Mouse (Mus musculus) ES-E14 (cell line): ENCODE data around the gene Wnt10b. TPM values are rescaled to one million over a fixed set of nuclear protein-coding genes. Genes with fewer than 3 reads are reported as not detected.

Source experiments
- DNase-seq: peaks from one replicate; pipeline ENCODE4 v3.0.0-alpha.2; 2013; ENCODE audit warnings: low read depth, low spot score
- H3K27ac ChIP-seq: 2 replicates; pipeline ENCODE4 v1.5.1; 2012; ENCODE audit warnings: low read depth, mild to moderate bottlenecking, low read length, moderate library complexity, mixed read lengths; ENCODE audit not compliant: poor library complexity, insufficient read depth, severe bottlenecking
- H3K36me3 ChIP-seq: 2 replicates; pipeline ENCODE4 v1.6.1; 2012; ENCODE audit warnings: mild to moderate bottlenecking, low read length, moderate library complexity, mixed read lengths; ENCODE audit not compliant: control insufficient read depth, poor library complexity, insufficient read depth, severe bottlenecking
- H3K4me1 ChIP-seq, 2 experiments: fragments of 150-350 bp in 1 of 2; sonication (generic) in 1 of 2; 2 replicates each; pipeline ENCODE4 v1.6.1; 2012; ENCODE audit warnings: low read length in 2 of 2, mild to moderate bottlenecking in 1 of 2, mixed read lengths in 1 of 2; ENCODE audit not compliant: control insufficient read depth in 2 of 2, insufficient read depth in 2 of 2, poor library complexity in 1 of 2
- H3K4me3 ChIP-seq, 2 experiments: fragments of 150-350 bp in 1 of 2; sonication (generic) in 1 of 2; 2 replicates each; pipeline ENCODE4 v1.5.1; 2012; ENCODE audit warnings: low read length in 2 of 2, low read depth in 1 of 2, mild to moderate bottlenecking in 1 of 2, mixed read lengths in 1 of 2; ENCODE audit not compliant: insufficient read depth in 1 of 2, poor library complexity in 1 of 2, severe bottlenecking in 1 of 2
- H3K9ac ChIP-seq: 2 replicates; pipeline ENCODE4 v1.6.1; 2012; ENCODE audit warnings: low read depth, mild to moderate bottlenecking, low read length, mixed read lengths; ENCODE audit not compliant: poor library complexity, insufficient read depth, severe bottlenecking
- H3K9me3 ChIP-seq: fragments of 150-350 bp; sonication (generic); 2 replicates; pipeline ENCODE4 v1.6.1; 2012; ENCODE audit warnings: low read depth, mild to moderate bottlenecking, low read length; ENCODE audit not compliant: control insufficient read depth, insufficient read depth
- CHD2 ChIP-seq: IDR thresholded peaks from 2 replicates; pipeline ENCODE4 v1.6.1; 2014; ENCODE audit warnings: mild to moderate bottlenecking, low read depth, low read length, inconsistent platforms
- HCFC1 ChIP-seq: IDR thresholded peaks from 2 replicates; pipeline ENCODE4 v1.6.1; 2012; ENCODE audit warnings: low read length, inconsistent platforms, borderline replicate concordance; ENCODE audit not compliant: insufficient read depth
- MAFK ChIP-seq: IDR thresholded peaks from 2 replicates; pipeline ENCODE4 v1.6.1; 2014; ENCODE audit warnings: mild to moderate bottlenecking, low read depth, low read length, inconsistent platforms; ENCODE audit not compliant: insufficient read depth
- ZC3H11A ChIP-seq: IDR thresholded peaks from 2 replicates; pipeline ENCODE4 v1.6.1; 2012; ENCODE audit warnings: low read depth, mild to moderate bottlenecking, inconsistent platforms, low read length, borderline replicate concordance
- ZNF384 ChIP-seq: IDR thresholded peaks from 2 replicates; pipeline ENCODE4 v1.6.1; 2012; ENCODE audit warnings: low read depth, low read length, inconsistent platforms
- in situ Hi-C, 2 experiments: fragments of 600-800 bp; cut with MboI; formaldehyde crosslinking; loops; one replicate each; pipeline ENCODE4 v1.15.1; 2025; ENCODE audit warnings: low sequenced_read_pairs in 2 of 2, inconsistent platforms in 1 of 2; ENCODE audit not compliant: unreplicated experiment in 2 of 2
- total RNA-seq: library from RNA; depleted of rRNA; stranded (reverse); fragments of 300-350 nt; gene quantifications from 2 replicates; pipeline ENCODE4 v1.2.3, GENCODE M21; 2012

Gene Wnt10b
- total RNA-seq, 1 experiment = 1.3 TPM

DNA sequence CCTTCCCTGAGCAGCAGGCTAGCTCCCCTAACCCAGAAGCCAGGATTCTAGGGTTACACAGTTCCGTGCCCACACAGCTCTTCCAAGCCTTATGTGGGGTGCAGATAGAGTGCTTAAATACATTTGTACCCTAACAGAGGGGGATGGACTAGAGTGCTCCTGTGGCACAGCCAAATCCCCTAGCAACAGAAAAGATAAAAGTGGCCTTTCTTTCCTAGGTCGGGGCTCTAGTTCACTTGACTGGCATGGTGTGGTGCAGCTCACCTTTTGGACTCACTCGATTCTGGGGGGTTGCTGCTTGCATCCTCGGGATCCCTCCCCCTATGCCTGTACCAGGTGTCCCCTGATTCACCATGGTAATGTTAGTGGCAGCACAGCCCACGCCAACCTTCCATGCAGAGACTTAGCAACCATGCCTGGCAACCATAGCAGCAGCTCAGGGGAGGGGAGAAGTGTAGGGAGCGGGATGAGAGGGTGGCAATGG lies 30.7 kb upstream of the Wnt10b start:
- TF ChIP-seq CHD2 = no peak
- TF ChIP-seq ZC3H11A = no peak
- TF ChIP-seq MAFK = no peak
- no peak for TF ChIP-seq ZNF384
- no peak for TF ChIP-seq HCFC1
- H3K36me3 ChIP-seq = peaks cover 3% of the 10 kb centered on the region; the same call in 1 of the 2 replicates
- no peaks in the 10 kb centered on the region for H3K9me3 ChIP-seq
- DNase-seq = no peak
- H3K4me1 ChIP-seq = peaks cover 0 to 14% of the 10 kb centered on the region in 2 experiments; a peak in 2 of 4 replicates
- H3K27ac ChIP-seq = no peak overlapping the region
- in situ Hi-C loops = no loop called here
- no peak overlapping the region for H3K9ac ChIP-seq
- no peak overlapping the region for H3K4me3 ChIP-seq

DNA sequence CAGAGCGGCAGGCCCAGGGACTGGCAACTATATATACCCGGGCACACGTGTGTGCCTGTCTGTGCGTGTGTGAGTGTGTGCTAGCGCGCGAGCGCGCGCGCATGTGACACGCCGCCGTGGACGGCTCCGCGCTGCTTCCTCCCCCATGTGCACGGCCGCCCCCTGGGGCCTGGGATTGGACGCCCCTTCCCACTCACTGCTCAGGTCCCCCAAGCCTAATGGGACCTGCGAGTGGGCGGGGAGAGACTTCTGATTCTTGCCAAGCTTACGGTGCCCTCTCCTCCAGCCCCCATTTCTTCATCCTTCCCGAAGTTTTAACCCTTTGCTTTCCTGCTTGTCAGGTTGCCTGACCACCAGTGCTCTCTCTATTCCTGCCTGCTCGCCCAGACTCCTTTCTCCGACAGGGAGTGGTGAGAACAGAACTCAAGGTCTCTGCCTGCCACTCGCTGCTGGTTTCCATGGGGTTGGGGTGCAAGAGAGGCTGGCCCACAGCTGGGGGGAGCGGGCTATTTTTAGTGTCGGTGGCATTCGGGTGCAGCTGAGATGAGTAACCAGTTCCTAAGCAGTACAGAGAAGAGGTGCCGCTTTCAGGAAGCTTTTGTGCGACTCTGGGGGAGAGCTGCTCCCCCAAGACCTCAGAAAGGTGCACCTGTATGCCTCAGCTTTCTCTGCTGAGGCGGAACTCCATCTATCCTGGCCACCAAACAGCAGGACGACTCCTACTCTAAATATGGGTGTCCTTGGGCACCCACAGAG lies 30.1 kb upstream of the Wnt10b start:
- no peak for DNase-seq
- Histone ChIP-seq H3K4me3 (peak overlapping the region; percentile 35 to 39; a peak in 2 of 4 replicates), H3K4me1 (peaks cover 0 to 13% of the 10 kb centered on the region in 2 experiments; a peak in 2 of 4 replicates), H3K9ac (no peak overlapping the region), H3K36me3 (peaks cover 2% of the 10 kb centered on the region; the same call in 1 of the 2 replicates), H3K27ac (no peak overlapping the region), H3K9me3 (no peaks in the 10 kb centered on the region)
- in situ Hi-C loops = no loop called here
- TF ChIP-seq ZC3H11A (no peak), ZNF384 (no peak), HCFC1 (no peak), MAFK (no peak), CHD2 (no peak)

DNA sequence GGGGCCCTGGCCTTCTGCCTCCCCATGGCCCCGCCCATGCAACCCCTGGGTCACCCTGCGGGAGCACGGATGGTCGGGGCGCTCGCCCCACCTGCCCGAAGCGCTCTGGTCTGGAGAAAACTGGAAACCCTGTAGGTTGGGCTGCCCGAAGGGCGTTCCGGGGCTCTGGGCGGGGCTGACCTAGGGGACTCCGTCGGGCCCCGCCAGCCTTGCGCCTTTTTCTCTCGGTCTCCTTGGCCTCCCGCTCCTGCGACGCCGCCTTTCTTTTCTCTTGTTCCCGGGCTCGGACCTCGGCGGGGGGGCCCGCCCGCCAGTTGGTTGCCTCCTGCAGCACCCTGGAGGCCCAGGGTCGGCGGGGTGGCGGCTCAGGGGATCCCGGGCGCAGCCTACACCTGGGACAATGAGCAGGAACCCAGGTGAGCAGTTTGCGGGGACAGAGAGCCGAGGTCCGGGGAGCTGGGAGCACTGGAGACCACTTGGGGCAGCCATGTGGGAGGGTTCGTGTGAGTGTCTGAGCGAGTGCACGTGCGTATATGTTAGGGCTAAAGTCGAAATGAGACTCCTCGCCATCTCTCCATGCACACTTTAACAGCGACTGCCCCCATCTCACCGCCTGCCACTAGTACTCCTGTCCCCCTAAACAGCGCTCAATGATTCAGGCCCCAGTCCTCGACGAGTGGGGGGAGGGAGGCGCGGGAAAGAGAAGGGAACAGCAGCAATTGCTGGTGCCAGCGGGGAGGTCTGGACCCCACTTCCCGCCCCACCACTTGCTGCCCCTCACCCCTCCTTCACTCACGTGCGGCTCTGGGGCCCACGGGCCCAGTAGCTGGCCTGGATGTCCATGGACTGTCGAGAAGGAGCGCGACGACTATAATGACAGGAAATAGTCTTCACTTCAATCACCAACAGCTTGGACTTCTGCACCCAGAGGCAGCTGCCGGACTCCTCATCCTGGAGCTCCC lies 29.1 kb upstream of the Wnt10b start:
- no peak overlapping the region for H3K27ac ChIP-seq
- no peaks in the 10 kb centered on the region for H3K36me3 ChIP-seq
- peak overlapping the region; percentile 46 to 56 for H3K4me3 ChIP-seq
- in situ Hi-C loops = no loop called here
- peaks cover 0 to 14% of the 10 kb centered on the region in 2 experiments; a peak in 2 of 4 replicates for H3K4me1 ChIP-seq
- DNase-seq = no peak
- H3K9me3 ChIP-seq = no peaks in the 10 kb centered on the region
- TF ChIP-seq HCFC1 (no peak), ZC3H11A (no peak), MAFK (no peak), CHD2 (no peak), ZNF384 (no peak)
- H3K9ac ChIP-seq = peak overlapping the region; percentile 46; the same call in 1 of the 2 replicates

DNA sequence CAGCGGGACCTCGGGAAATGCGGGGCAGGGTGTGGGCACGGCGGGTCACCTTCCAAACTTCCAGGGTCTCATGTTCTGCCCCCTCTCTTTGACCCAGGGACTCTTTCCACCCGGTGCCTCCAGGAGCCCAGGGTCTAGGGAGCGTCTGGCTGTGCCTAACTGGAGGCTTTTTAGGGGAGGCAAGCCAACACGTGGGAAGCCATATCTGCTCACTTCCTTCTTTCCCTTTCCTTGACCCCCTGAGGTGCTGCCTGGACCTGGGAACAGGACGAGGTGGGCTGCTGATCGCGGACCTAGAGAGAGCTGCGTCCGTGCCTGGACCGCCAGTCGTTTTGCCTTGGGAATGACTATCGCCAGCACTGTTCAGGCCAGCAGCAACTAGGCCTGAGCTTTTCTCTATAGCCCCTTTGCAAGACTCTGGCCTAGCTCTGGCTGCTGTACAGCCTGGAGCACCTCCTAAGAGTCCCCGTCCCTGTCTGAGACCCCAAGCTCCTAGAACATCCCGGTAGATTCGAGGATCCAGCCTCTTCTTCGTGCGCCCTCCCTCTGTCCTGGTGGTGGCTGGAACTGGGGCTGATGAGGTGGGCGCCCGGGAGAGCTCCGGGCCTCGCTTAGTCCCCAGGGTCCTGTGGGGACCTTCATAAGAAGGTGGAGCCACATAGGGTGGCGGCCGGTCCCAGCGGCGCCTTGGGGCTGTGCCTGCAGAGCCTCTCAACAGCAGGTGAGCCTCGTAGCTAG lies 28.3 kb upstream of the Wnt10b start:
- peaks cover 0 to 14% of the 10 kb centered on the region in 2 experiments; a peak in 2 of 4 replicates for H3K4me1 ChIP-seq
- H3K9ac ChIP-seq = no peak overlapping the region
- in situ Hi-C loops = no loop called here

More for the DNA sequence above, 28.3 kb upstream of the Wnt10b start:
- H3K4me3 ChIP-seq = peak overlapping the region; percentile 46 to 56
- H3K27ac ChIP-seq = no peak overlapping the region
- H3K36me3 ChIP-seq = no peaks in the 10 kb centered on the region
- no peak for TF ChIP-seq HCFC1
- TF ChIP-seq ZNF384 = no peak
- TF ChIP-seq MAFK = no peak
- no peak for TF ChIP-seq ZC3H11A
- no peak for TF ChIP-seq CHD2
- DNase-seq = no peak
- no peaks in the 10 kb centered on the region for H3K9me3 ChIP-seq
